Mouse (Mus musculus) large intestine, adult 2 months (tissue): ENCODE results near the gene Me3. TPM values are rescaled to one million over a fixed set of nuclear protein-coding genes. Genes with fewer than 3 reads are reported as not detected.
A peak's percentile ranks its signal among the peaks of the same experiment; 100 is the strongest.

ENCODE experiments used
- DNase-seq: peaks from one replicate; pipeline ENCODE4 v3.0.0-alpha.2; 2012; ENCODE audit warnings: low read depth, low spot score
- WGBS: fragments of 180-500 bp; shearing (Covaris S2); methylation state at CpG from one replicate; pipeline ENCODE4 v1.1.7; 2018; 5-methylcytosine and 5-hydroxymethylcytosine counted together
- polyA plus RNA-seq: library from polyadenylated mRNA; depleted of rRNA; stranded (reverse); fragments of >200 nt; gene quantifications from 2 replicates; pipeline ENCODE4 v1.2.3, GENCODE M21; 2012

The Me3 gene
- polyA plus RNA-seq, 1 experiment, result 6.3 TPM

DNA sequence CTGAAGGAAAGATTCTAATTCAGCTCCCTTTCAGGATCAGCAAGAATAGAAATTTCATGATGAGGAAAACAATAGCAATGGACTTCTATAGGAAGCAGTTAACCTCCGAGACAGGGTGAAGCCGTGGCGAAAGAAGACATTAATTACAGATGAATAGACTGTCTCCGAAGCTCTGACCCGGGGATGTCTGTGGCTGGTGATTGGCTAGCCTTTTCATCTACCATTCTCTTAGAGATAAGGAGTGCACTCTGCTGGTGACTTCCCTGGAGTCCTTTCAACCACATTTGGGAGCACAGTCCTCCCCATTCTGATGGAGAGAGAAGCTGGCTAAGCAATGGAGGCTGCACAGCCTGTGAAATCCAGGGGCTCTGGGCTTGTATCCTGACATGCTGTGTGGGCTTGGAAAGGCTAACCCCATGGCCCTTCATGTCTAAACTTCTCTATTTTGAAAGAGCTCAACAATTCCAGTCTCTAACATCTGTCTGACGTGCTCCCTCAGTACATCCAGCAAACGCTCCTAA lies 25.6 kb downstream of the Me3 start:
- DNase-seq, result no peak
- WGBS, result 81% methylated on average over 7 of the region's 7 CpGs

DNA sequence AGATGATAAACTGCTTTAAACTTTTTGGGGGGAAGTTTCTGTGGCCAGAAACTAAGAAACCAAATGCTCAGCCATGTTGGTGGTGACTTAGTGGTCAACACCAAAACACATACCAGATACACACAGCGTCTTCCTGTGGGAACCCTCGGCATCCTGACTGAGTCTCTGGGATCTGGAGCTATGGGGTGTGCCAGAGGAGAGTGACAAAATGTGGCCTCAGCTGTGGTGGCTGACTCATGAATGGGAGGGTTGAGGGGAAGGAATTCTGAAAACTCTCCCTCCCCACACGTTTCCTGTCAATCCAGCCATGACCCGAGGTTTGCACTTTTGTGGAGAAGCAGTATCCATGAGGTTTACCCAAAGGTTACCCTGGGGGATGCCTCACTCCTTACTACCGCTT lies 32.0 kb downstream of the Me3 start:
- no peak for DNase-seq
- WGBS, result 68% methylated on average over 5 of the region's 5 CpGs

DNA sequence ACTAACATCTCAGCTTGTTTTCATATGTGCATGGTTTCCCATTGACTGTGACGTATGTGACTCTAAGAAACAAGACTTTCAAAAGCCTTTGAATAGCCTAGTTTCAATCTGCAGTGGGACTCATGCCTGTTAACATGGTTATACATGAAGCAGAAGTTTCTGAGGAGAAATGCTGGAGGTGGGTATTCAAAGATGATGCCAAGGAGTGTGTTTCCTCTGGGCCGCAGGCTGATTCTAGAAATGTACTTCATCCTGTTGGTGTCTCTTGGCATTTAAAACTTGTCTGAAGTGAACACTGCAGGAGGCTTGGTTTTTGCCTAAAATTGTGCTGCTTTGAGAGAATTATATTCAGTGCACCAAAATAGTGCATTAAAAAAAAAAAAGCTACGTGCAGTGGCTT lies 34.2 kb downstream of the Me3 start:
- no peak for DNase-seq
- WGBS, result 81% methylated on average over 3 of the region's 3 CpGs

DNA sequence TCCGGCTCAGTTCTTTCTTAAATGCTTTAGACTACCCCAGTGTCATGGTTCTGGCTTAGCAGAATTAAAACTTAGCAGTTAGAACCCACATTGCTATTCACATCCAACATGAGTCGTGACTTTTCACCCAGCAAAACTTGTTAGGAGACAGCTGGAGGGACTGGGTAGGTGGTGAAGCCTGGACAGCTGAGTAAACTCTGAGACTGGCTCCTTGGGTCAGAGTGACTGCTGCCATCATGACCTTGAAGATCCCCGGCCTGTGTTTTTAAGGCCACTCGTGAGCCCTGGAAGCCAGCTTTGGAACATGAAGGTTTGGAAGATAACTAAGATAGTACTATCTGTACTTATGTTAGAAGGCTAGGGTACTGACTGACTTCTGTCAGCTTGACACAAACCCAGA lies 35.4 kb downstream of the Me3 start:
- DNase-seq, result no peak
- WGBS, result 80% methylated on average over 4 of the region's 4 CpGs

DNA sequence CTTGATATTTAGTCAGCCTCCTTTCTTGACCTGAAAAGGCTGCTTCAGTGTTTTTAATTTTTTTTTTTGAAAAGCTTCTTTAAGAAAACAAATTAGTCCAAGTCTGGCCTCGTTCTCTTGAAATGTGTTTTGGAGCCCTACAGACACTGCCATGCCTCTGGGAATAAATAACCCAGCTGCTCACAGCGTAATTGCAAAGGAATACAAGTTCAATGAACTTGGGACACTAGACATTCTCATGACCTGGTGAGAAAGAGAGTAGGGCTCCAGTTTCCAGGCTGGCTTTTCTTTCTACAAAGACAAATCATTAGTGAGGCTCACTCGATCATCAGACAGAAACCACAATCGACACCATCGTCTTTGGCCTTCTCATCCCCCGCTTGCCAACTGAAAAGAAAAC lies 37.3 kb downstream of the Me3 start:
- WGBS, result 81% methylated on average over 6 of the region's 6 CpGs
- DNase-seq, result no peak

DNA sequence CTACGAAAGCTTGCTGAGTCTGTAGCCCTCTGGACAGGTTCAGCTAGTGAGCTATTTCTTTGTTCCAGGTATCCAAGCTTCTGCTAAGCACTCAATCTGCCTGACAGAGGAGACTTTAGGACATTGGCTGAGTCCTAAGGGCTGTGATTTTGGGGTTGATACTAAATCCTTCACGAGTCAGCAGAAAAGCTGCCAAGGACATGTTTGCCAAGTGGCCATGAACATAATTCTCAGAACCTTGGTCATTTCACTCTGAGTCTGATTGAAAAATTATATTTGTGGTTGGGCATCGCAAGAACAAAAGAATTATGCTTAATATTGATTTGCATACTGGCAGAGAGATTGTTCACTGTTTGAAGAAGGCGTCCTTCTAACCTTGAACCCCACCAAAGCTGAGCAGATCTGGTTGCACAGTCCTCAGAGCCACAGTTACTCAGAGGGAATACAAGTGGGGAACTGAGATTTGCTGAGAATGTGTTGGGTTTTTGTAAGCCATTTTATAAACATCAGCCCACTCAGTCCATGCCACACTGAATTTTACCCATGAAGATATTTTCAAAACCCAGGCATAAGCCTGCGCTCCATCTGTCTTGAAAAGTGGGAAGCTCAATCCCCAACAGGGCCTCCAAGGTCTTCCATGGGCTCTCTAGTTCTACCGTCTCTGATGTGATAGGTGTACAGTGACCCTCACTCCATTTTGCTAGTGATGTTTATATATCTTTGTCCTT lies 39.1 kb downstream of the Me3 start:
- DNase-seq, result no peak
- 86% methylated on average over 6 of the region's 6 CpGs for WGBS

DNA sequence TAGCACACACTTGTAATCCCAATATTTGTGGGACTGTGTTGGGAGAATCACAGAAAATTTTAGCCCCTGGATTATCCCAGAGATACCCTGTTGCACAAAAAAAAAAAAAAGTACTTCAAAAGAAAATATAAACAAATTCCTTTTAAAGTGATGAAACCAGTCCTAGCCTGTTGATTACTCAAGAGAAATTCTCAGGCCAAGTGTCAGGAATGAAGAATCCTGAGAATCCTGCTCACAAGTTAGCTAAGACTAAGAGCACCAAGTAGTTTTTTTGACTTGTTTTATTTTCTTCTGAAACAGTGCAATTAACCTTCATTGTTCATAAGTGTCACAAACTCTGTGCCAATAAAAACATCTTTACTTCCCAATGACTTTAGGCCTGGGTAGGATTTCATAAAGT lies 44.0 kb downstream of the Me3 start:
- no peak for DNase-seq

DNA sequence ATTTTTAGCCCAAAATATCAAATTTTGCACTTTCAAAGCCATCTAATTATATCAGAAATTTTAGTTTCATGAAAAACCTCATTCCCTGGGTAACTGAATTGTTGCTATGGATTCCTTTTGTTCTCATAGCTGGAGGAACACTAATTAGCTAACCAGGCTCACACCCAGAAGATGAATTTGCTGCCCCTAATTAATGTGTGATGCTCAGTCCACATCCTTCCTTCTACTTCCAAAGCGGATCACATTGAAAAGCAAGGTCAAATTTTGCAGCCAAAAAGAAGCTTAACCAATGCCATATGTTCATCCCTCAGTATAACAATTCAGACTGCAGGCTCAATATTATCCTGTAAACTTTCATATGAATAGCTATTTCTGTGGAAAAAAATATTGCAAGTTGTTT lies 45.7 kb downstream of the Me3 start:
- WGBS, result 82% methylated on average over 1 of the region's 1 CpGs
- DNase-seq, result no peak

DNA sequence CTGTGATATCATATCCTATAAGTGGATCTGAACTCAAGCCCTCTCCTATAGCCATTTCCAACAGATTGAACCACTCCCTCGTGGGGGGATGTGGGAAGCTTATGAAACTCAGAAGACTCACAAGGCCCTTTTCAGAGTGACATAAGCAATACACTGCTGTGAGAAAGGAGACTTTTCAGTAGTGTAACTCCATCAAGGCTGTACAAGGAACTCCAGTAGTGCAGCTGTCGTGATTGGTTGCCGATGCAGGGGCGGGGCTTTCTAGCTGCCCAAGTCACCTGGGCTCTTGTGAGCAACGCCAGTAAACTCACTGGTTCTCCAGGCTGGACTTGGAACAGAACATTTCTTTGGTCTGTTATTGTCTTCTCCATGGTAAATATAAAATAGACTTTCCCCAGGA lies 46.5 kb downstream of the Me3 start:
- WGBS, result 85% methylated on average over 5 of the region's 5 CpGs

DNA sequence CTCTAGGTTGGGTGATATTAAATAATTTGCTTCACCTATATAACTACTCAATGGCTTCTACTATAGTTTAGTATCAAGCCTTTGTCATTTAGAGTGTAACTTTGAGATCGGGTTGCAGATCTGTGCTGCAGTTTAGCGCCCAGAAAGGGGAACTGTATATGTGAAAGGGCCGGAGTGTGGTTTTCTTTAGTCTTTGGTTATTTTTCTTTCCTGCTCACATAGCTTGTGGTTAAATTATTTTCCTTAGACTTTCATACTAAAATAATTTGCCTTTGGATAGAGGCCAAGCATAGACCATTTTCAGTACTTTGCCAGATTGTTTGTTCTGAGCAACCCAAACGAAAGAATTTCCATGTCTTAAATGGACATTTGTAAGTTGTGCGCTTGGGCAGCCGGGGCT lies 46.9 kb downstream of the Me3 start:
- WGBS, result 74% methylated on average over 6 of the region's 6 CpGs
- DNase-seq, result no peak

More for the DNA sequence above, 46.5 kb downstream of the Me3 start:
- no peak for DNase-seq

DNA sequence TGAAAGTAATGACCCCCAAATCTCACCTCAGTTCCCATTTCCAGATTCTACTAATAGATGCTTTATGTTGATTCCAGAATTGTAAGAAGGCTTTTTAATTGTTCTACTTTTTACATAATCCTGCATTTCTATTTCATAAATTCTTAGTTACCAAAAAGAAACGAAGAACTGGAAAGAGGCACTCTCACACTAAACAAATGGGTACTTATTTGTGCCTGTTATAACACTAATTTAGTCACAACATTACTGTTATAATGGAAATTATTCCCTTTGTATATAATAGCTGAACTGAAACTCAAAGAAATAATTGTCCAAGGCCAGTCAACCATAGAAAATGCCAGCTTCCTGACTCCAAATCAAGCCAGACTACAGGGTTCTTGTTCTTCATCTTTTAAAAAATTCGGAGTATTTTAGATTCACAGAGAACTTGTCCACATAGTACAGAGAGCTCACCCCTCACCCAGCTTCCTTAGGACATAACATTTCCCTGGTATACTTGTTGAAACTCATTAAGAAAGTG lies 47.5 kb downstream of the Me3 start:
- DNase-seq, result no peak
- WGBS, result 82% methylated on average over 2 of the region's 2 CpGs

DNA sequence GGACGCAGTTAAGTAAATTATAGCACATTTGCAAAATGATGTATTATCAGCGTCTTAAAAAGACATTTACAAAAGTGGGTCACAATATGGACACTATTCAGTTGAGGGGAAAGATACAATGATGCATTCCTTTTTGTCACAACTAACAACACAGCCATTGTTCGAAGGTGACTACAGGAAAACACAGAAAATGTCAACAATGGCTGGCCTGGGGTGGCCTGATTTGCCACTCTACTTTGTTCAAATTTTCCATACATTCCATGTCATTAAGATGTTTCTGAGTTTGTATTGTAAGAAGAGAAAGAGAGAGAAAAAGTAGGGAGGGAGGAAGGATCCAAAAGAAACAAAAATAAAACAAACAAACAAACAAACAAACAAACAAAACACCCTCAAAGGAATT lies 48.7 kb downstream of the Me3 start:
- no peak for DNase-seq
- WGBS, result 87% methylated on average over 3 of the region's 3 CpGs

DNA sequence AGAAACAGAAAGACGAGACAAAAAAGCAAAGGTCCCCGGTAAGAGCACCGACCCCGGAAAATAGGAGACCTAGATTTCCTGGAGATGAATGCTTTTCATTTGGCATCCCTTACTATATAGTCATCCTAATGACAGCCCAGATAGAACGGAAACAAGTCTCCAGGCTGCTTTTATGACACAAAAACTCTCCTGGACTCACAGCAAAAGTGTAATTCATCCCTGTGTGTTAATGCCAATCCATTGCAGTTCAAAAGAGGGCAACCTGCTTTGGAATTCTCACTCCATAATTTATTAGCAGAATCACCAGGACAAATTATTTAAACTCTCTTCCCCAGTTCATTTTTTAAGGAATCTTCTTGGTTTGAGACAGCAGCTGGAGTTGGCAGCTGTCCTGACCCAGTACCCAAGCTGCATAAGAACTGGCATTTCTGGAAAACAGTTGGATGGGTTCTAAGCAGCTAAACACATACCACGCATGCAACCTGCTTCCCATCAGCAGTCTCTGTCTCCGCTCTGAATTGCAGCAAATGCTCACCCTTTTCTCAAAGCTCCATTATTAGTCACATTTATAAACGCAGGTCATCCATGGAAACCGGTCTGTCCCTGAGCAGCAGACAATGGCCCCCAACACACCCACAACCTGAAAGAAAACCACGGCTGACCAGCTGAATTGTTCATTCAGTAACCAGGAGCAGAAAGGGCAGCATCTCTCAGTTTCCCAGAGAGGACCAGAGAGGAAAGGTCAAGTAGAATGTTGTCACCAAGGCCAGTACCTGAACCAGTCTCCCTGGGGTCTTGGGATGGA lies 49.7 kb downstream of the Me3 start:
- 82% methylated on average over 10 of the region's 10 CpGs for WGBS
- no peak for DNase-seq

DNA sequence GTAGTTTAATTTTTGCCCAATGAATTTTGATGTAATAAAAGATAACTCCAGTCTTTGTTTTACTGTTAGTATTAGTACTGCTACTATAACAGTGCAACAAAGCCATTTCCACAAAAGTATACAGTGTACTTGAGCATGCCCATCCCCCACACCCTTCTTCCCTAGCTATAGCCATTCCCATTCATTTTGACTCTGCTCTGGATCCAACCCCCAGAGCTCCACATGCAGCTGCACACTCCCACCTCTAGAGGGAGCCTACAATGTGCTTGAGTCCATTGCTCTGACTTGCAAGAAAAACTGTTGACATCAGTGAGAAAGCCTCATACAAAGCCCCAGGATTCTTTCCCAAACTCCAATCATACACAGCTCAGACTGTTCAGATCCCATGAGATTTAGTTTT lies 66.0 kb downstream of the Me3 start:
- DNase-seq, result no peak

DNA sequence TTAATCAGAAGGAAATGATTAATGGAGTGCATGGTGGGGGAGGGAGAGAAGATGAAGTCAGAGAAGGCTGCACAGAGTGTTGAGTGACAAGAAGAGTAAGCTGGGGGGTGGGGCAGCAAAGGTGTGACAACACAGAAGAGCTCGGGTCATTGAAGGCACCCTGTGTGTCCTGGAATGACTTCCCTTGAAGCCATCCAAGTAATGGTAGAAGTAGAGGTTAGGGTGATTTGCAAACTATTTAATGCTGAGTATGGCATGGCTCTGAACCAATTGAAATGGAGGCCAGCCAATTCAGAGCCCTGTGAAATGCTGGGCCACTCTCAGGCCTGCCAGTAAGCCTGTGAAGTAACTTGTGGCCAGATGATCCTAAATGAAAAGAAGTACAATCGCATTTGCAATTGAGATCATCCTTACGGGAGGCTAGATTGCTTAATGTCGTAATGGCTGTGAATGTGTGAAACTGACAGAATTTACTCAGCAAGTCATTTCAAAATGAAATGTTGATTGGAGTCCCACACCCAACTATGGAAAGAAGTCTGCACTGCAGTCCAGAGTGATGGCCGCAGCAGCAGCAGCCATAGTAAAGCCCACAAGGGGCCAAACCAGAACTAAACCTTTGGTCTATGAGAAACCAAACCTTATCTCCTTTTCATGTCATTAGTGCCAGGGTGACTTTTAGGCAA lies 67.6 kb downstream of the Me3 start:
- no peak for DNase-seq
- WGBS, result 76% methylated on average over 5 of the region's 5 CpGs

DNA sequence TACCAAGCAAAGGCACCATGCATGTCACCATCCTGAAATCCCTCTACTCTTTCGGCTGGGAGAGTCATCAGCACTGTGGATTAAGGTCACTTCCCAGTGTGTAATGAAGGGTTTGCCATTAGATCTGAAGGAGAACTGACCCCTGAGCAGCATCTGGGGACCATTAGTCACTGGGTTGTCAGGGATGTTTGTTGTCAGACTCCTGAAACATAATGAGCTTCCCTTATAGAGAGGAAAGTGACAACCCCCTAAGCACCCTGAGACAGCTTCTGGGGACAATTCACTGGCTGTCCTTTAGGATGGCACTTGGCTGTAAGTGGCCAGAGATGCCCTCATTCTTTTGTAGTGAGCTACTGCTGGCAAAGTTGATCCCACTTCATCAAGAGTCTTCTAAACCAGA lies 68.3 kb downstream of the Me3 start:
- WGBS, result 81% methylated on average over 1 of the region's 1 CpGs
- no peak for DNase-seq

DNA sequence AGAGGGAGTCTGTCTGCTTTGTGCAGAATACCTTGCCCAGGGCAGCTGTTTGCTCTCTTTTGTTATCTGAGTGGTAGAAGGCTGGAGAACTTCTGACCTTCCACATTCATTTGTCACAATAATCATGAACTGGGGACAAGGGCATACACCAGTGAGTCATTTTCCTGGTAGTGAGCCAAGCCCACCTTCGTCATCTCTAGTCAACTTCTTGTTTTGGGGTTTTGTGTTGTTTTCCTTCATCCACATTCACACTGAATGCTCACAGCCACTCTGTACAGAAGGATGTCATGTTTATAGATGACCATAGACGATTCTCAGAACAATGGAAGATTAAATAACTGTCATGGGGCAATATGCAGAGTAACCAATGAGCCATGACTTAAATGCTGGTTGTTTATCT lies 78.6 kb downstream of the Me3 start:
- no peak for DNase-seq
- WGBS, result 64% methylated on average over 2 of the region's 2 CpGs

DNA sequence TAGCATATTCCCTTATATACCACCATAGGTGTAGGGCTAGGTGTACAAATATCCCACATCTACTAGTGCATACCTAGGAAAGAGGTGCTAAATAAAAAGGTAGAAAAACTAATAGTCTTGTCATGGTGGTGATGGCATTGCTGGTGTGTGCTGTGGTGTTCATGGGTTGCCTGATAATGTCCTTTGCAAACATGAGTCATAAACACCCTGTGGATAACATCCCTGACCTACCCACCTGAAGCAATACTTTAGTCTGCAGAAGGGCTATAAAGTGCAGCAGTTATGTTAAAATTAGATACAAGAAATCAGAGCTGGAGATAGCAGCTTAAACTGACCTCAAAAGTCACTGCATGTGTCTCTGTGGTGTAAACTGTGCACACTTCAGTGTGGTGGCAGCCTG lies 80.9 kb downstream of the Me3 start:
- no peak for DNase-seq

DNA sequence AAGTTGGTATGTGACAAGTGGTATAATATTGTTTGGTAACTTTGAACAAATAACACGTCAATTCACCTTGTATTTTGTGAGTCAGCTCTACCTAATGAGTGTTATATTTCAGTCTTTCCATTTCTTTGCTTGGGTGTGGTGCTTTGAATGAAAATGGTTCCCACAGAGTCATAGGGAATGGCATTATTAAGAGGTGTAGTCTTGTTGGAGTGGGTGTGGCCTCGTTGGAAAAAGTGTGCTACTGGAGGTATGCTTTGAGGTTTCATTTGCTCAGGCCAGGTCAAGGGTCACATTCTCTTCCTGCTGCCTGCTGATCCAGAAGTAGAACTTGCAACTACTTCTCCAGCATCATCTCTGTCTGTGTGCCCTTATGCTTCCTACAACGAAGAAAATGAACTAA lies 84.0 kb downstream of the Me3 start:
- WGBS, result 48% methylated on average over 3 of the region's 3 CpGs
- DNase-seq, result peak; percentile 55

DNA sequence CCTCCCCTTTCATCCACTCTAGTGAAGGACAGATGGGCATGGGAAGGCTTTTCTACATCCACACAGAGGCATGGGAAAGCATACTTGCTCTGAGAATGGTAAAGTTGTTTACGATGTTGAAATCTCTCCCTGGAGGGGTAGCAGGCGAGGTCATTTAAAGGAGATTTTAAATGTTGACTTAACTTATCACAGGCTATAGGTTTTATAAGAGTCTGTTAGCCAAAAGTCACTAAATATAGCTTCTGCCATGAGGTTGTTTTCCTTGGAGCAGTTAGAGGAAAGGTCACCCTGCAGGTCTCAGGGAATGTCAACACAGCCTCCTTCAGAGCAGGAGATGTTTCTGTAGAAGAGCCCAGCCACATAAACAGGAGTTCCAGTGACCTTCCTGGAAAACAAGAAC lies 85.3 kb downstream of the Me3 start:
- DNase-seq, result no peak
- 23% methylated on average over 2 of the region's 2 CpGs for WGBS

DNA sequence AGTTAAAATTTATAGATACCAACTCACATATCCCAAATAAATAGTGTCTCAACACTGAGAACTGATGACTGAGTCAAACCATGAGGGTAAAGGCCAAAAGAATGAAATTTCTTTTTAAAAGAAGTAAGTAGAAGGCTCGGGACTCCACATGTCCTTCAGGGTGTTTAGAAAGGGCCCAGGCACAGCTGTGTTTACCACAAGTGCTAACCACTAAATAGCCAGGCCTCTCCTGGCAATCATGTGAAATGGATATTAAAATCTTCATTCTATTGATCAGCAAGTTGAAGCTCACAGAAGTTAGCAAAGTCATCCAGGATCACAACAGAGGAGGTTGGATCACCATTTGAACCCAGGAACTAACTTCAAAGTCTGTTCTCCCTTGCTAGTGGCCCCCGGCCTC lies 86.1 kb downstream of the Me3 start:
- WGBS, result 73% methylated on average over 2 of the region's 2 CpGs

More for the DNA sequence above, 86.1 kb downstream of the Me3 start:
- DNase-seq, result no peak
